Comparison of ENCODE assay signal across 8 mouse cellular contexts in genomic region chr17:80899513-80900199, GRCm38 (mm10). TPM values are rescaled to one million over a fixed set of nuclear protein-coding genes. Genes with fewer than 3 reads are reported as not detected.
DNase-seq lines count a peak whose midpoint lies in the region; ATAC-seq and TF ChIP-seq lines count a peak whose summit lies in the region.

No protein-coding gene starts in this region.

- no peaks in the 10 kb centered on the region for H3K27me3 ChIP-seq in Patski
- H3K27me3 ChIP-seq in heart, embryonic 13.5 days (replicated peaks), result no peaks in the 10 kb centered on the region
- H3K27me3 ChIP-seq in neural tube, embryonic 13.5 days, result no peaks in the 10 kb centered on the region

- H3K4me2 ChIP-seq in heart, embryonic 13.5 days, result peak overlapping the region; percentile 20; the same call in 1 of the 2 replicates
- peak overlapping the region; percentile 20; the same call in 1 of the 2 replicates for H3K4me2 ChIP-seq in neural tube, embryonic 13.5 days

- H3K9ac ChIP-seq in heart, embryonic 13.5 days, result no peak overlapping the region
- no peak overlapping the region for H3K9ac ChIP-seq in neural tube, embryonic 13.5 days

- no peaks in the 10 kb centered on the region for H3K9me3 ChIP-seq in heart, embryonic 13.5 days
- H3K9me3 ChIP-seq in neural tube, embryonic 13.5 days, result no peaks in the 10 kb centered on the region

- 52% methylated on average over 9 of the region's 9 CpGs for WGBS in heart, embryonic 13.5 days
- whole genome bisulfite sequencing in neural tube, embryonic 13.5 days, result 41% methylated on average over 9 of the region's 9 CpGs

- in situ Hi-C loops in Patski (cut with MboI; ENCODE audit: low pct_unique_long_range_greater_than_20kb), result loop anchor here (10.0 kb wide), 1 partner anchor 125 kb away; no protein-coding TSS in a partner anchor

- H3K36me3 ChIP-seq in heart, embryonic 13.5 days, result no peaks in the 10 kb centered on the region
- no peaks in the 10 kb centered on the region for H3K36me3 ChIP-seq in neural tube, embryonic 13.5 days

- POLR2A ChIA-PET in Patski (lab: Charles Lee), result interaction anchor here (1.0 kb wide), 1 partner anchor 32 kb away, joined by 3 read pairs; no protein-coding TSS in a partner anchor

- ATAC-seq in Patski, result peak; percentile 35
- no peak for ATAC-seq in heart, embryonic 13.5 days (ENCODE audit: extremely low read depth, insufficient number of reproducible peaks, low FRiP score, low TSS enrichment)
- peak; percentile 67 for ATAC-seq in neural tube, embryonic 13.5 days (ENCODE audit: low read depth)
- ATAC-seq in cerebellum, adult (ENCODE audit: insufficient number of reproducible peaks, low FRiP score, low TSS enrichment), result no peak

- CTCF ChIA-PET in Patski (lab: Charles Lee), result interaction anchor here (0.8 to 1.4 kb wide), 3 partner anchors 8 to 19 kb away, joined by 3 to 4 read pairs (median 3); no protein-coding TSS in a partner anchor

- DNase-seq in cerebellum, postnatal 14 days, result peak; percentile 48 to 51
- no peak for DNase-seq in cerebellum, adult 18-20 months
- DNase-seq in Patski (ENCODE audit: low read depth, low spot score), result no peak
- peak; percentile 84 for DNase-seq in kidney, postnatal 14 days
- no peak for DNase-seq in thymus, postnatal 25 days

- no peak overlapping the region for H3K4me3 ChIP-seq in heart, embryonic 13.5 days
- H3K4me3 ChIP-seq in neural tube, embryonic 13.5 days, result no peak overlapping the region

- peak overlapping the region; percentile 51 for H3K27ac ChIP-seq in heart, embryonic 13.5 days (replicated peaks)
- H3K27ac ChIP-seq in neural tube, embryonic 13.5 days (replicated peaks), result peak overlapping the region; percentile 57

- peaks cover 21% of the 10 kb centered on the region for H3K4me1 ChIP-seq in heart, embryonic 13.5 days
- H3K4me1 ChIP-seq in neural tube, embryonic 13.5 days (replicated peaks), result peaks cover 25% of the 10 kb centered on the region

- TF ChIP-seq CTCF in Patski (IDR thresholded peaks at IDR 0.05), result no peak

RNA-seq across cellular contexts. Expression of gene Tmem178, which starts 44.8 kb away (rescaled TPM):
- polyA plus RNA-seq in Patski (2021), result 13.4 TPM
- 5.4 and 6.0 TPM in 2 replicates for polyA plus RNA-seq in heart, embryonic 13.5 days (2015; fragmentation: Nextera tagmentation; extraction: Ambion mirVana)
- polyA plus RNA-seq in neural tube, embryonic 13.5 days (2015; fragmentation: Nextera tagmentation; extraction: Ambion mirVana), result 36.5 and 41.6 TPM in 2 replicates

Comparison
In these comparisons a context has a peak if more than half of its experiments do, and no peak if none do; other contexts are left out.
1. DNase-seq: peak in cerebellum, postnatal 14 days (2 of 2) and kidney, postnatal 14 days (single experiment); none in cerebellum, adult 18-20 months (0 of 2), Patski (single experiment) and thymus, postnatal 25 days (single experiment).
2. ATAC-seq: peak in Patski (single experiment) and neural tube, embryonic 13.5 days (single experiment); none in heart, embryonic 13.5 days (single experiment) and cerebellum, adult (single experiment).